Mouse (Mus musculus) ES-Bruce4 (cell line): ENCODE data around the gene Abhd12b.

Source experiments
- CTCF ChIP-seq: IDR thresholded peaks from one replicate; pipeline ENCODE4 v1.8.1; 2011; ENCODE audit warnings: low read depth, low read length
- EP300 ChIP-seq: IDR thresholded peaks from 2 replicates; pipeline ENCODE4 v1.6.1; 2011; ENCODE audit warnings: low read depth, low read length; ENCODE audit not compliant: insufficient read depth
- POLR2A ChIP-seq: IDR thresholded peaks from one replicate; pipeline ENCODE4 v1.8.1; 2011; ENCODE audit warnings: low read length; ENCODE audit not compliant: insufficient read depth

DNA sequence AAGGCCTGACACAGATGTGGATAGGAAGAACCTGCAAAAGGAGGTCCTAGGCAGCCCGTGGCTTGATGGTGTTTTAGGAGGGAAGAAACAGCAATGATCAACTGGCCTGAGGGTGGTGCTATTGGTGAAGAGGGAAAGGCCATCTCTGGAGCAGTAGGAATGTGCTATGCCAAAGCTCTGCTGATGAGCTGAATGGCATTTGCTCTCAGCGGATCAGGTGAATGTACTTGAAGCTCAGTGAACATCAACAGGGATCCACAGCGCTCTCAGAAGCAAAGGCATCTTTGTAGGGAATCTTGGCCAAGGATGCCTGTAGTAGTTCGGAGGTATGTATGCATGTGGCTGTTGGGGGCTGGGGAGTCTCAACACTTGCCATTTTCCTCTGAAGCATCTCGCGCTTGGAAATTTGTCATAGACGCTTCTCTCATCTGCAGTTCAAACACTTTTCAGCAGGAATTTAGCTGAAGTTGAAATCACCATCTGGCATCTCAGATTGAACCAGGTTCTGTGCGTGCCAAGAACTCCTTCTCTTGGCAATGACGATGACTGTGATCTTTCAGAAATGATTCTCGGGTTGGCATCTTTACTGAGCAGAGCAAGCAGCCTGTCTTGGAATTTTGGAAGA is 35.1 kb upstream of the Abhd12b start:
- TF ChIP-seq CTCF (no peak), POLR2A (no peak), EP300 (no peak)
